Mouse (Mus musculus) thymus, postnatal 14 days (tissue): ENCODE data around the gene Psd4.

Experiments
- DNase-seq: peaks from one replicate; pipeline ENCODE4 v3.0.0; 2021

Gene Psd4

DNA sequence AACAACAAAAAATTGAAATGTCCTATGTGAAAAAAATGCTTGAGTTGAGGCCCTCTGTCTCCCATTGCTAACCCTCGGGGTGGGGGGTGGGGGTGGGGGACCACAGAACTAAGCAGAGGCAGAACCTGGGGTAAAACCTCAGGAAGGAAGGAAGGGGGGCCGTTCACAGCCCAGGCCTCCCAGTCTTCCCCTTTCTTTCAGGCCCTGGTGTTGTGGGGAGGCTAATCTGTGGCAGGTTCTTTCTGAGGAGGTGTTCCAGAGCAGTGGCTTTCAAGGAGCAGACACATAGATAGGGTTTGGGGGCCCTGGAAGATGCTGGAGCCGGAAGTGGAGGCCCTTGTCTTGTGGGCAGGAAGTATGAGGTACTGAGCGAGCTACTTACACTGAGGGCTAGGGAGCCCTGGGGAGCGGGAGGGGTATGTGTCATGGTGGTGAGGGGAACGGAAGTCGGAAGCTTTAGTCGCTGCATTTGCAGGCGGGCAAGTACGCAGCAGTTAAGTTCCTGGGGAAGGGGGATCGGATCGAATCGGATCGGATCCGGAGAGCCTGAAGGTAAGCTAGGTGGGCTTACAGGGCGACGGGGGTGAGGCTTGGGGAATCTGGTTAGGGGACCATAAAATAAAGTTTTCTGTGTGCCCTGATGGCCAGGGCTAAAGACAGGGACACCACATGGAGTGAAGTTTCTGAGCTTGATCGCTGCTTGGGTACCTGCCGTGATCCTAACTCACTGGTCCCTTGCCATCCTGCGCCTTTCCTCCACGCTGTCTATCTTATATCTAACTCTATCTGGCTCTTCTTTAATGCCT lies 19.0 kb downstream of the Psd4 start:
- DNase-seq: peak; percentile 92

DNA sequence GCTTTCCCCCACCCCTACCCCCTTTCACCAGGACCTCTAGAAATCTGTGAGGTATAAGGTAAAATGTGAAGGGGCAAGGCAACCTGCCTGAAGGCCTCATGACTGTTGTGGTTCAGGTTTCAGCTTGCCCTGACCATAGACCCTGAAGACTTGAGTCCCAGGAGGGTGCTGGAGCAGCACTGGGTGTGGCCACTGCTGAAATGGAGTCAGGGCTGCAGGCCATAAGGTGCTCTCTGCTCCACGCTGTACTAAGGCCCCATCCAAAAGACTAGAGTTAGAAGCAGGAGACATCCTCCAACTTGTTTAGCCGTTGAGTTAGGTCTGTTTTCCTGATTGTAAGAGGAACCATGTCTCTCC lies 19.6 kb downstream of the Psd4 start:
- DNase-seq: peak; percentile 35

DNA sequence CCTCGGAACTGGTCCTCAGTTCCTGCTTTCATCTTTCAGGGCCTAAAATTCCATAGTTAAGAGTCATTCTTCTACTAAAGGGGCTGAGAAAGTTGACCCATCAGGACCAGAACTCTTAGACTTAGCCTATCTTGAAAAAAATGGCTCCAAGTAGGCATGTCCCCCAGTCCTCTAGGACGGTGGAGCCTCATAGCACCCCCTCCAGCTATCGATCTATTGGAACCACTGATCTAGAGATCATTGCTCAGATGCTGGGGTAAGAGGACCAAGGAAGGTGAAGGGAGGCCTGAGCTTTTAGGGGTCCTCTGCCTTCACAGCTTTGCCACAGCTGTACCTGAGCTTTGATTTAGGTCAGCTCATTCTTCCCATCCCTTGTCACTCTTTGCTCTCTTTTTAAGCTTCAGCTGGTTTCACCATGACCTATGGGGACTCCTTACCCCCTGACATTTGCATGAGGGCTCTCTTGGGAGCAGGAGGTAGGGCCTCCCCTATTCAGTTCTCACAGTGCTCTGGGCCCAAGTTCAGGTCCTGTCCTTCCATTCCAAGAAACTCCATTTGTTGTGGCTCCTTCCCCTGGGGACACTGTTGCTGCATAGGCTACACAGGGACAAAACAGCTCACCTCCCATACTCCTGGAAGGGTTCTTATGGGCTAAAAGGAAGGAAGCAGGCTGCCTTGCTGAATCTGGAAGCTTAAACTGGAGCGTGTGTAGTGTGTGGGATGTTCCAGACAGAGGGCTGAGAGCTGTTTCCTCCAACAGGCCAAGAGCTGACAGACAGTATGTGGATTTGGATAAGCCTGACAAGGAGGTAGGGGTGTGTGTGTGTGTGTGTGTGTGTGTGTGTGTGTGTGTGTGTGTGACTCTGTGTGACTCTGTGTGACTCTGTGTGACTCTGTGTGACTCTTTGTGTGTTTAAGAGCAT lies 20.2 kb downstream of the Psd4 start:
- peak; percentile 12 for DNase-seq

DNA sequence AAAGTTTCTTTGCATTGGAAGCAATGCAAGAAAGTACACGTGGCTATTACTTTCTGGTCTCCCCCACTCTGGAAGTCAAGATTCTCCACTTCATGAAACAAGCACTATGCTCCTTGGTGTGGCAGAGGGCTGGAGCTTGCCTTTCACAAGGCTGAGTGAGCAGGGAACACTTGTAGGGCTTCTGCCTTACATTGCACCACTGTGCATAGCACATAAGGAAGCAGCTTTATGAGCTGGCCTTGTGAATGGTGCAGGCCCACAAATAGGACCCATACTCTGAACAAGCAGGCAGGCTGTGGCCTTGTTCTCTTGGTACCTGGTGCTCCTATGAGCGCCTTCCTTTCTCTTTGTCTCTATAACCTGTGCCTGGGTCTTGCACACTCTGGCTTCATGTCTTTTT lies 25.9 kb downstream of the Psd4 start:
- no peak for DNase-seq

DNA sequence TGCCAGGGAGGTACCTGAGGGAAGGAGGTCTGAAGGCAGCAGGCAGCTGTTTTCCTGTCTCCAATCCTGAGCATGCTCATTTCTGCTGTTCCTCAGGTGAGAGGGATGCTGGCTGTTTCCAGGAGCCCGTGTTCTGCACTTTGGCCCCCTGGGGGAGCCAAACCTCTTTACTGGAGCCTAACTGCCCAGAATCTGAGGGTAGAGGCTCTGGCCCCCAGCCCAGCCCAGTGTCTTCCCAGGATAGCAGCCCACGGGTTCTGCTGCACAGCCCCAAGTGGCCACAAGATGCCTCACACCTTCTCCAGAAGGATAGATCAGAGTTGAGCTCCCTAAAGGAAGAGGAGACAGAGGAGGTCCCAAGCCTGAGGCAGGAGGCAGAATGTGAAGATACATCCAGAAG lies 29.7 kb downstream of the Psd4 start:
- no peak for DNase-seq

DNA sequence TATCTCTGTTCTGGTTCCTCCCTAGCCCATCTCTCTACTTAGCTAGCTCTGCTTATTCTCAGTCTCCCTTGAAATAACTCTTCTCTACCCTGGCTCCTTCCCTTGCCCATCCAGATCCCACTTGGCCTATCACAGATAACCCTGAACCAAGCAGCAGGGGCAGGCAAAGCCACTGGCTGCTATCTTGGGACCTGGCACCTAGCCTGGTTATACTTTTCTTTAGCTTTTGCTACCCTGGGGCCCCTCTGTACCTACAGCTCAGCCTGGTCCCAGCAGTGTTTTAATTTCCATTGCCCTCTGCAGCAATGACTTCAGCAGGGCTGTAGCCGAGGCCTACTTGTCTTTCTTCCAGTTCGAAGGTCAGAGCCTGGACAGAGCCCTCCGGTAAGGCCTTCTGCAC lies 33.3 kb downstream of the Psd4 start:
- DNase-seq: no peak

DNA sequence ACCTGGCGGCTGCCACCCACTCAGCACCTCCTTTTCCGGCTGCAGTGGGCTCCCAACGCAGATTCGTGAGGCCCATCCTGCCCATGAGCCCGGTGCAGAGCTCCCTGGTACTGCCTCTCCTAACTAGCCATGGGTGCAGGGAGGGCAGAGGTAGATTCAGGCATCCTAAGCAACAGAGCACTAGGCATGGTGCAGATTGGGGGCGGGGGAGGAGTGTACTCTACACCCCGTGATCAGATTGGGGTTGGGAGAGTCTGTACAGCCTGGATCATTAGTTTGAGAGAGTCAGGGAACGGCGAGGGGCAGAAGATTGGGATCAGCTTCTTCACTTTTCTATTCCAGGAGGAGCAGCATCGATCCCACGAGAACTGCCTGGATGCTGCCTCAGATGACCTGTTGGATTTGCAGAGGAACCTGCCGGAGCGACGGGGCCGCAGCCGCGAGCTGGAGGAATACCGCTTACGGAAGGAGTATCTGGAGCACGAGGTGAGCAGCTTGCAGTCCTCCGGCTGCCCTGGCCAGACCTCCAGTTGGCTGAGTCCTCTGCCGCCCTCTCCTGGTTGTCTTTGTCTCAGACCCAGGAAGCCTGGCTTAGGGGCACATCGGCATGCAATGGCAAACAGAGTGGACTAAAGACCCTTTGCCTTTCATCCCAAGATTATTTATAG lies 38.1 kb downstream of the Psd4 start:
- peak; percentile 69 for DNase-seq

DNA sequence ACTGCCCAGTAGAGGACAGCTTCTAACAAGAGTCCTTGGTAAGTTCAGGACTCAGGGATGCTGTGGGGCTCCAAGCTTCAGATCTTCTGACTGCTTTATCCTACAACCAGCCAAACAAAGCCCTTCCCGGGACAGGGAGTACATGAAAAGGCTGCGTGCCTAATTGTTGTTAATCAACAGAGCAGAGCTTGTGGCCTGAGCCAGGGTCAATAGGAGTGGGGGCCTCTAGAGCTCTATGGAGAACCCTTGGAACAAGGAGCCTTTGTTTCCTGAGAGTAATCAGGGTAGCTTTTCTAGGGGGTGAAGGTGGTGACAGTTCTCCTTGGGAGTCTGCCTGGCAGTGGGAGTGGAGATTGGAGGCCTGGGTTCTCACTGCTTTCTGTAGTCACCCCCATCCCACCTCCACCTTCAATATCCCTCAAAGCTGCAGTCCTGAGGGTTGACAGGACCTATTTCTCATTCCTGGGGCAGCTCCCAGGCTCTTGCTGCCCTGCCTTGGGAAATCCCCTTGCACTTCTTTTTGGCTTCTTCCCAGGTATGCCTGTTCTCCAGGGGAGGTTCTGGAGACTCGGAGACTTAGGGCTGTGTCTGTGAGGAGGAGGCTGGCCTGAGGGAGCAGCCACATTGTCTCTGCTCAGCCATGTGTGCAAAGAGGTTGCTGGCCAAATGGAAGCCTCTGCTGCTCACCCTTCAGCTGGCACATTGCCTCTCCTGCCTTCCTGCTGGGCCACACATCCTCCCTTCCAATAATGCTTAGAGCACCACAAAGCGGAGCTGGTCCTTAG lies 40.5 kb downstream of the Psd4 start:
- no peak for DNase-seq

DNA sequence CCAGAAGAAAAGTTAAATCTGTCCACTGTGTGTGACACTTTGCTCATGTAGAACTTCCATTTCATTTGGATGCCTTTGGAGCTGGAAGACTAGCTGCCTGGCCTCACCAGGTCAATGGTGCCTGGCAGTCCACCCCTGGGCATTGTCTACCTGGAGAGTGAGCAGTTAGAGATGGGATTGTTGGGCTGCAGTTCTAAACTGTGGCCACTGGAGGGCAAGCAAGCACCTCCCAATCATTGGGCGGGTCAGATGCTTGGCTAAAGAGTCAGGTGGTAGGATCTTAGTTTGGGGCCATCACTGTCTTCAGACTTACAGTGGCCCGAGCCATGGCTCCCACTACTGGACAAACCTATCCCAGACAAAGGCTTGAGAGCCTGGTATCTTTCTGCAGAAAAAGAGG lies 41.8 kb downstream of the Psd4 start:
- DNase-seq: peak; percentile 74

DNA sequence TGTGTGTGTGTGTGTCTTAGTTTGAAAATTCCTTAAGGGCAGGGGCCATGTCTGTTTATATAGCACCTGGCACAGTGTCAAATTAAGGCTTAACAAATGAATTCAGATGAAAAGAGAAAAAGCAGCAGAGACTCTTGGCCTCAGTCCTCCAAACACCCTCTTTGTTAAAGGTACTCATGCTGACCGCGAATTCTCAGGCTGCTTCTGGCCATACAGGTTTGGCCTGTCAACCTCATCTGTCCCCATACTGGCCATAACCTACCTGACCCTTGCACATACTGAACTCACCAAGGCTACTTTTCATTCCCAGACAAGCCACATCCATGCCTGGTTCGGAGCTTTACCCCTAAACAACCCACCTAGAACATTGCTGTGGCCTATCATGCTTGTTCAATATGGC lies 45.8 kb downstream of the Psd4 start:
- no peak for DNase-seq

DNA sequence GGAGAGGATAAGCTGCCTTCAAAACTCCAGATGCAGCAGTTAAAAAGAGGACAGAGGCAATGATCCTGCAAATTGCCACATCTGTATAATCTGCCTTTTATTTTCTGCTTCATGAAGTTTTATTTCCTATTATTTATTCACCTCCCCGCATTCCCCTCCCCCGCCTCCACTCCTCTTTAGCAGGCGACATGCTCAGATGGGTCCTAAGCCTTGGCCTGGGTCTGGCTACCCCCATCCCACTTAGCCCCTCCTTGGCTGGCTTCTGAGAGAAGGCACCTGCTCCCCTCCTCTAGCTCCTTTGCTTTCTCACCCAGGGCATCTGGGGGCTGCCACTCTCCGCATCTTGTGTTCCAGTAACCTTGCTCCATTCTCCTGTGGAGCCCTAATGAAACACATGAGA lies 46.3 kb downstream of the Psd4 start:
- no peak for DNase-seq

DNA sequence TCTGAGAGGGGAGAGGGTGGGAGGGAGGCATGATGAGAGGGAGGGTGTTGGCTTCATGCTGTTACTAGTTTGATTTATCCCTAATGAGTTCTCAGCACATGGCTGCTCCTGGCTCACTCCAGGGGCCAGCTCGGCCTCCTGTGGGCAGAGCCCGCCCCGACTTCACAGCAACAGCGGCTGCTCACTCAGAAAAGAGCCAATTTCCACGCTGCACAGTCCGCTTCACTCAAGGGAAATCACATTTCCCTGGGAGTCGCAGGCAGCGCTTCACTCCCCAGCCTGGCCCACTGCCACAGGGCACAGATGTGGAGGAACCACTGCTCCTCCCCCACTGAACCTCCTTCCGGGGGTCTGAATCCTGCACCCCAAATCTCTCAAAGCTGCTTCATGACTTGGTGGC lies 49.3 kb downstream of the Psd4 start:
- peak; percentile 42 for DNase-seq

DNA sequence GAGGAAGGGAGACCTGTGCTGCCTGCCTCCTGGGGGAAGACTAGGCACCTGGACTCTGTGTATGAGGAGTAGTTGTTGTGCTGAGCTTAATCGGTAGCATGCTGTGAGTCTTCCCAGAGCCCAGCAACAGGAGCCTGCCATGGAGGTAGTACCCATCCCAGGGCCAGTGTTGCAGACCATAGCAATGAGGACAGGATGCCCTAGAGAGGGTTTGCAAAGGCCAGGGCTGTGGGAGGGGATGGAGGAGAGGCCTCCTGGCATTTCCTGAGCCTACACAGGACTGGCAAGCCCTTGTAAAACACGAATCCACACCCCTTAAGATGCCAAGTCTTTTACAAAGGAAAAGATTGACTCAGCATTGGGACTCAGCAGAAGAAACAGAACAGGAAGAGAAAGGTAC lies 49.7 kb downstream of the Psd4 start:
- no peak for DNase-seq

DNA sequence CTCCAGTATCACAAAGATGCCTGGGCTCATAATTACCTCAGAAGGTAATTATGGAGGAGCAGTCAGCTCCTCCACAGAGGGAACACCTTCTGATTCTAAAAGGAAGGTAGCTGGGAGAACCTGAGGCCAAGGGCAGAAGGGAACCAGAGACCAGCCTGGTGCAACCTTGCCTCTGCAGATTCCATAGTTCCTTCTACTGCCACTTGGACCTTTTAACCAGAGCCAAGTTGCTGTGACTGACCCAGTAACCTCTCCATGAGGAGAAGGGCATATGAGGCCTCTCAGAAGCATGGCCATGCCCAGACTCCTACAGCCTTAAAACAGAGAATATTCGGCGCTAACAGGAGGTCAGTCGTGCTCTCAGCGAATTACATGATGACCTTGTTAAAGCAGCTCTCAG lies 50.2 kb downstream of the Psd4 start:
- DNase-seq: no peak

DNA sequence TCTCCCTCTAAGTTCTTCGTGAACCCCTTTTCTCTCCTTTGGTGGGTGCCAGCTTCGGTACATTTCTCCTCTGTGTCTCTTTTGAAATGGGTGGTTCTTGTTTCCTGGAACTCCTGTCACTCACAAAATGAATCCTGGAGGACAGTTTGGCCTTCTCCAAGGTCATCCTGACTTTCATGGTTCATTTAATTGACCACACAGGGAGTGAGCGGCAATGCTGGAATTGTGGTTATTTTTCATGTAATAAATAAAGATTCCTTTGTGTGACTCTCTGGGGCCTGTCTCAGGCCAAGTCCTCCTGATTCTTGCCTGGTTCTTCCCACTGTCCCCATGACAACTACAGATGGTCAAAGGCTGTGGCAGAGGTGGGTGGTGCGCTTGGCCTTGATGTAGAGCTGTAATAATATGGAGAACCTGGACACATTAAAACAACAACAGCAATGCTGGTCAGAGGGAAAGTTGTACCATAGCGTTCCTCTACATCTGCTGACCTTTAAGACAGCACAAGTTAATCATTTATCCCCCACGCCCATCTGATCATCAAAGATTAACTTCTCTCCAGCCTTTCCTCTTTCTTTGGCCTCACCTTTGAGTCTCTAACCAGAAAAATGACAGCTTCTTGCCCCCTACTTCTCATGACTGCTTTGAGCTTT lies 54.0 kb downstream of the Psd4 start:
- no peak for DNase-seq

DNA sequence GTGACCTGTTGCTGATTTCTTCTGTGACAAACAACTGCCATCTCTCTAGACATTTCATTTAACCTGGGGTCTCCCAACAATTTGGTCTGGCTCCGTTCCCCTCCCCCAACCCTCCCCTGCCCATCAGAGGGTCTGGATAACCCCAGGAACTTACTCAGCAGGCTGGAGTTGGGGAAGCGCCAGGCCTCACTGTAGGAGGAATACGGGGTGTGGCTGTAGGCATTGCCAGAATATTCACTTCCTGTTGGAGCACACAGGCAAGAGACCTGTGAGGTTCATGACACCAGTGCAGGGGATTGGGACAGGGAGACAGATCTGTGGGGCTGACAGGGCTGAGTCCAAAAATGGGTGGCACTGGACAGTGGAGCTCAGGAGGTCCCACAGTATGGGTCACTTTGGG lies 55.4 kb downstream of the Psd4 start:
- DNase-seq: no peak

DNA sequence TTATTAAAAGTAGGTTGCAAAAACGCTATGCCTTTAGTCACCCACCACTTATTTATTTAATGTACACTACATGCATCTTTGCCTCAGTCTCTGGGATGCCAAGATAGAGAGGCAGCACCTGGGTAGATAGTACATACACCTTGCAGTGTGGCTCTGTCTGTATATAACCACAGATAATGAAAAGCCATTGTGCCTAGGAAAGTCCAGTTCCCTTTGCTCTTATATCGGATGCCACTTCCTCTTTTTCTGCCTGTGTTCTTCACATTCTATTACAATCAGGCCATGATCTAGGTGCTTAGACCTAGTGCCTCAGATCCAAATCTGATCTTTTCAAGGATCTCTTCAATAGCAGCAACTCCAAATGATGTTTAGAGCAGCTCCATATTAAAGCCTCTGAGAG lies 58.2 kb downstream of the Psd4 start:
- DNase-seq: no peak

DNA sequence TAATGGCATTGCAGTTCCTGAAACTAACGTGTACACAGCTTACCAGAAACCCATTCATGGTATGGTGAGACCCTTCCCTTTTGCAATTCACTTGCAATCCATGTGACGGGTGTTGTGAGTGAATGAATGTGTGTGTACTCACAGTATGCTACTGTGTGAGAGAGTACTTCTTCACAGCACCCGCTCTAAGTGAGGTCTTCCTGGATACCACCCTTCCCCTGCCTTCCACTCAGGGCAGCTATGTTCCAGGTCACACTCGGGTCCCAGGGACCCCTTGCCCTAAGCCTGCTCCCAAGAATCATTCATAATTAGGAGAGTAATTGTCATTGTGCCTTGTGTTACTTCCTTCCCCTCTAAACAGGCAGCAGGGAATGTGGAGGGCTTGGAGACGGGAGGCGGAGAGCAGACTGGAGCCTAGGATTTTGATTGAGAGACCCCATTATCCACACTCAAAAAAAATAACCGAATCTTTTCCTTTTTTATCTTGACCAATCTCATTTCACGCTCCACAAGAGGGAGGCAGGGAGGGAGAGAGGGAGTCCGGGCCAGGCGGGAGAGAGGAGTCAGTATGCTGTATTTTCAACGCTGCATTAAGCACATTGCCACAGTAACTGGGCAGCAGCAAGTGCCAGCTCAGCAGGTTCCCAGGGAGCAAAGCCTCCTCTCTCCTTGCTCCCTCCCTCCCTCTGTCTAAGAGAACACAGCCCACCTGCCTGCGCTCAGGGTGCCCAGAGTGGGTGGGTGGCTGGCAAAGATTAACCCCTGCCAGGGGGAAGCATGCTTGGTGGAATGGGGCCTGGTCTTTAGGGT lies 60.7 kb downstream of the Psd4 start:
- no peak for DNase-seq

DNA sequence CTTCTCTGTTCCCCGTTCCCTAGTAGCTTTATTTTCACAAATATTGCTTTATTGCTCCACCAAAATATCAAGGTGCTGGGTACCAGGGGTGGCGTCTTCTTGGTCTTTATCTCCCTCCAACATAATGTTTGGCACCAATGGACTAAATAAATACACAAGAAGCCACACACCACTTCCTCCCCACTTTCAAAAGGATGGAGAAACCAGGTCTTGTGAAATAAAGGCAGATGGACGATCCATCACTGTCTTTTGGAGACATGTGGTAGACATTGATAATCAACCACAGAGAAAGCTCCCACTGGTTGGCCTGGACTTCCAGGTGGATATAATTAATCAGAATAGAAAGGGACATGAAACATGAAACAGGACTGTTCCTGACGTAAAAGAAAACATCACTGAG lies 62.4 kb downstream of the Psd4 start:
- no peak for DNase-seq

DNA sequence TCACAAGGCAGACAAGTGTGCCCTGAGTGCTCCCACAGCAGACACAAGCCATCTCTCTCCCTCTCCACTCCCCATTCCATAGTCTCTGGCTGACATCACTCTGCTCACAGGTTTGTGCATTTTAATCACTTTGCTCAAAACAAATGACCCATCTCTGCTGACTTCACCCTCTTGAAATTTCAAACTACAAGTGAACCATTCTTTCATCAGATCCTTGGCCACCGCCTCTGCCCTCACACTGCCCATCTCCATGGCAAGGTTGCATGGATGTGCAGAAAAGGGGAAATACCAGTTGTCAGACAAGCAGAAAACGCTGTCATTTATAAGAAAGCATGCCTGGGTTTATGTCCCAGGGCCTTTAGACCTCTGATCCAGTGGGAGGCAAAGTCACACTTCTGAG lies 67.3 kb downstream of the Psd4 start:
- no peak for DNase-seq

DNA sequence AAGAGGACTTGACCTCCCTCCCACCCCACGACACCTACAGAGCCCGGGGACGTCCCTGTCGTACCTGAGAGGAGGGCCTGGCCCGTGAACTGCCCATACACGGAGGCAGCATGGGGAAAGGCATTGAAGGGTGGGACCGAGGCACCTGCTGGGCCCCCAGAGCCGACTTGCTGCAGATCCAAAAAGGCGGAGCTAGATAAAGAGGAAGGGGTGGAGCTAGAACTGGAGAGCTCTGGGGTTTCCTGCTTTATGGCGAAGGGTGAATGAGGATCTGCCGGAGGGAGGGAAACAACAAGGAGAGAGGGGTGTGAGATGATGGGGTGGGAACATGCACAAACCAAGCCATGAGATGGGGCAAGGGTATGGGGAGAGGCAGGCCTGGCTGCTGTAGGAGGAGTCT lies 68.3 kb downstream of the Psd4 start:
- no peak for DNase-seq

DNA sequence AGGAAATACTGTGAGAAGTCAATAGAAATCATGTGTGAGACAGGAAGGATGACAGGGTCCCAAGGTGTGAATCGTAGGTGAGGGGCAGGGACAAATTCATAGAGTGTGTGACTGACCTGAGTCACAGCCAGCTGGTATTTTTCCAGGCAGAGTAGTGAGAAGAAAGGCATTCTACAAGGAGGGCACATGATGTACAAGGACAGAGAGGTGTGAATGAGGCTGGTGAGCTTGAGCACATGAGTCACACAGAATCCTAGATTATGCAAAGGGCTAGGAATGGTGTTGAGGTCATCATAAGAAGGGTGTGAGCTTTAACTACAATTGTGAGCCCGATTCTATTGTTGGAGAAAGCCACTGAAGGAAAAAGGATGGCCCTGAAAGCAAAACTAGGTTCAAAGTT lies 72.7 kb downstream of the Psd4 start:
- no peak for DNase-seq
